Comparison of ENCODE assay signal across 23 mouse cellular contexts in genomic region chr3:32622106-32622505, GRCm38 (mm10). TPM values are rescaled to one million over a fixed set of nuclear protein-coding genes. Genes with fewer than 3 reads are reported as not detected.
A peak's percentile ranks its signal among the peaks of the same experiment; 100 is the strongest.
DNase-seq lines count a peak whose midpoint lies in the region; ATAC-seq and TF ChIP-seq lines count a peak whose summit lies in the region.
"Had no signal": no experiment of that assay in that cellular context is flagged by ENCODE, and none has a peak within 500 bp of the region (broad histone marks: within the 10 kb centered on the region; RNA-seq: fewer than 3 reads in every experiment).

No protein-coding gene starts in this region.

- H3K36me3 ChIP-seq in MEL (ENCODE audit: control insufficient read depth in 1 of 2, insufficient read depth in 2 of 2, low read length in 2 of 2), result peaks cover 0 to 17% of the 10 kb centered on the region in 2 experiments; a peak in 2 of 4 replicates
- H3K36me3 ChIP-seq: G1E had no signal

- peaks cover 12 to 13% of the 10 kb centered on the region in 2 experiments for H3K4me1 ChIP-seq in MEL (ENCODE audit: control insufficient read depth in 1 of 2, insufficient read depth in 2 of 2, low read length in 2 of 2)

- H3K79me2 ChIP-seq in MEL (ENCODE audit: control insufficient read depth, insufficient read depth, low read length, poor library complexity), result no peaks in the 10 kb centered on the region

- H3K9me3 ChIP-seq in MEL (replicated peaks; ENCODE audit: insufficient read depth, low read length), result no peaks in the 10 kb centered on the region
- H3K9me3 ChIP-seq: G1E had no signal

- no peaks in the 10 kb centered on the region for H3K27me3 ChIP-seq in MEL (ENCODE audit: control insufficient read depth in 1 of 2, insufficient read depth in 2 of 2, low read length in 2 of 2)
- H3K27me3 ChIP-seq: CH12.LX had no signal

- ATAC-seq in common myeloid progenitor, adult 5-6 weeks (replicated peaks; ENCODE audit: low read depth, poor library complexity, severe bottlenecking), result peak; percentile 25; the same call in 1 of the 2 replicates
- no peak for ATAC-seq in megakaryocyte-erythroid progenitor cell, adult 5-6 weeks (replicated peaks; ENCODE audit: low FRiP score, low TSS enrichment, poor library complexity, severe bottlenecking)
- ATAC-seq: activated CD4-positive, CD25-positive, alpha-beta regulatory T cell, adult 4 months; CD4-positive, CD25-positive, alpha-beta regulatory T cell, adult 4 months; Patski had no signal

- TF ChIP-seq RAD21 in MEL (IDR thresholded peaks at IDR 0.05; ENCODE audit: low read depth, low read length), result no peak

- TF ChIP-seq POLR2A in MEL (IDR thresholded peaks at IDR 0.05; ENCODE audit: control insufficient read depth in 1 of 2, insufficient read depth in 1 of 2, low read depth in 1 of 2, low read length in 2 of 2, poor library complexity in 1 of 2), result no peak

- no peak for TF ChIP-seq CTCF in MEL (IDR thresholded peaks at IDR 0.05 in 2 of 3, conservative IDR thresholded peaks at IDR 0.05 in 1 of 3; ENCODE audit: control insufficient read depth in 1 of 3, insufficient read depth in 1 of 3, low read depth in 2 of 3, low read length in 3 of 3, poor library complexity in 1 of 3, severe bottlenecking in 1 of 3)

- peak; percentile 40 for DNase-seq in heart, adult 11 months
- no peak for DNase-seq in heart, postnatal 14 days
- DNase-seq in MEL (ENCODE audit: low read depth, low spot score) (peak; percentile 79), MEL-GATA-1-ER (ENCODE audit: extremely low read depth, low read depth) (peak; percentile 71)
- DNase-seq in adrenal gland, postnatal 10 days, result no peak
- DNase-seq in kidney, postnatal 36 days, result no peak
- DNase-seq: adrenal gland, adult 2 months; adrenal gland, adult 8-10 months; adrenal gland, postnatal 14 days; adrenal gland, postnatal 25 days; adrenal gland, postnatal 36 days; cerebellum, adult 11 months; cerebellum, adult 11-12 months; cerebellum, adult 18-20 months; cerebellum, adult 2 months; cerebellum, adult 8-10 months had no signal

- peak in 1 of 2 experiments; percentile 21; a peak in 1 of 4 replicates for TF ChIP-seq EP300 in MEL (IDR thresholded peaks at IDR 0.05; ENCODE audit: low read depth in 1 of 2, low read length in 2 of 2)

- H3K9ac ChIP-seq in MEL (ENCODE audit: control insufficient read depth, low read depth, low read length, poor library complexity, severe bottlenecking), result peak overlapping the region; percentile 21

- peak overlapping the region; percentile 83 for H3K27ac ChIP-seq in MEL (ENCODE audit: control insufficient read depth, low read depth, low read length)

- intact Hi-C loops in heart, postnatal 14 days (cut with DNase I), result no loop called here

- H3K4me3 ChIP-seq in MEL (ENCODE audit: control insufficient read depth in 1 of 2, insufficient read depth in 1 of 2, low read depth in 2 of 2, low read length in 2 of 2), result peak overlapping the region; percentile 4 to 11; a peak in 2 of 4 replicates

TF ChIP-seq in MEL, 35 proteins besides CTCF, POLR2A, EP300 and RAD21:
- TF ChIP-seq HCFC1 (IDR thresholded peaks at IDR 0.05; ENCODE audit: low read depth, low read length), result 0 out of 2 replicates have a peak, but pooled peaks have one; percentile 17
- TF ChIP-seq ZKSCAN1 (IDR thresholded peaks at IDR 0.05; ENCODE audit: low read depth, low read length), result no peak
- TF ChIP-seq POLR2AphosphoS2 (IDR thresholded peaks at IDR 0.05; ENCODE audit: low read length), result no peak
- TF ChIP-seq TAL1 (IDR thresholded peaks at IDR 0.05; ENCODE audit: low read length), result peak; percentile 62
- 0 out of 2 replicates have a peak, but pooled peaks have one; percentile 28 for TF ChIP-seq MXI1 (IDR thresholded peaks at IDR 0.05; ENCODE audit: low read depth, low read length)
- peak; percentile 65 for TF ChIP-seq GATA1 (IDR thresholded peaks at IDR 0.05; ENCODE audit: low read depth, low read length)
- peak; percentile 54 for TF ChIP-seq SIN3A (IDR thresholded peaks at IDR 0.05; ENCODE audit: low read length)
- no peak for TF ChIP-seq ETS1 (IDR thresholded peaks at IDR 0.05; ENCODE audit: low read depth, low read length)
- 0 out of 2 replicates have a peak, but pooled peaks have one; percentile 18 for TF ChIP-seq ELF1 (IDR thresholded peaks at IDR 0.05; ENCODE audit: low read depth, low read length)
- no peak for TF ChIP-seq POLR2AphosphoS5 (IDR thresholded peaks at IDR 0.05; ENCODE audit: borderline replicate concordance, low read depth, low read length)
- TF ChIP-seq KAT2A (conservative IDR thresholded peaks at IDR 0.05; ENCODE audit: low read depth, low read length), result no peak
- no peak for TF ChIP-seq BHLHE40 (IDR thresholded peaks at IDR 0.05; ENCODE audit: borderline replicate concordance, low read depth, low read length)

RNA-seq across cellular contexts. Expression of gene Gnb4, which starts 5.7 kb away (rescaled TPM):
- 10 to 100 TPM; 26.2 to 26.4 TPM for total RNA-seq in heart, postnatal 14 days (2021)
- total RNA-seq in MEL (2012; rRNA removed), result 61.2 and 62.4 TPM in 2 replicates
- 10 to 100 TPM in 1 of 2 experiments, not detected in 1; 49.5 TPM for polyA plus RNA-seq in MEL (2012; ENCODE audit: insufficient read depth in 1 of 2, insufficient read length in 2 of 2, low read depth in 1 of 2, low replicate concordance in 2 of 2, missing spikeins in 1 of 2)
- 28.6 and 32.8 TPM in 2 replicates for total RNA-seq in common myeloid progenitor, adult 5-6 weeks (2017)
- 33.0 and 42.2 TPM in 2 replicates for total RNA-seq in megakaryocyte-erythroid progenitor cell, adult 5-6 weeks (2014; fragmentation: Nextera tagmentation)
- total RNA-seq in megakaryocyte-erythroid progenitor cell, adult 5-6 weeks (2017), result 31.4 and 57.6 TPM in 2 replicates
- total RNA-seq in adrenal gland, postnatal 10 days (2021), result 10 to 100 TPM; 37.2 to 50.5 TPM

Comparison
In these comparisons a context has a peak if more than half of its experiments do, and no peak if none do; other contexts are left out.
1. DNase-seq: peak in heart, adult 11 months (single experiment), MEL (single experiment) and MEL-GATA-1-ER (single experiment); none in heart, postnatal 14 days (0 of 2), adrenal gland, postnatal 10 days (single experiment) and kidney, postnatal 36 days (0 of 2).